Mouse (Mus musculus): ENCODE results near the gene Bicc1. TPM values are rescaled to one million over a fixed set of nuclear protein-coding genes. Genes with fewer than 3 reads are reported as not detected.

Gene Bicc1
- polyA plus RNA-seq, 1 experiment from 2014 or later: 13.7 TPM

DNA sequence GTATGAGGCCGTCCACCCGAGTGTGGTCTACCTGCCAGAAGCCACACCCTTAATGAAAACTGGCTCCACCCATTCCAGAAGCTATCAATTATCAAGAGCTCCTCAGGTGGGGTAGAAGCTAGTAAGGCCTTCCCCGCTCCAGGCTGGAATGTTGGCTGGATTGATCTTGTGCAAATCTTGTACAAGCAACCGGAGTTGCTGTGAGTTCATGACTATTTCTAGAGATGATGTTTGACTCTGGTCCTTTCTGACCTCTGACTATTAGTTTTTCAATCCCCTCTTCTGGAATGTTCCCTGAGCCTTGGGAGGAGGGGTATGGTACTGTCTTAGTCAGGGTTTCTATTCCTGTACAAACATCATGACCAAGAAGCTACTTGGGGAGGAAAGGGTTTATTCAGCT lies 157.3 kb downstream of the Bicc1 start:
- H3K27me3 ChIP-seq: no peaks in the 10 kb centered on the region
- no peak overlapping the region for H3K4me2 ChIP-seq (replicated peaks)
- H3K4me1 ChIP-seq: no peaks in the 10 kb centered on the region
- H3K9ac ChIP-seq: no peak overlapping the region
- H3K27ac ChIP-seq: no peak overlapping the region
- H3K9me3 ChIP-seq (replicated peaks): no peaks in the 10 kb centered on the region
- no peak for ATAC-seq (ENCODE audit: low FRiP score)
- H3K36me3 ChIP-seq: no peaks in the 10 kb centered on the region
- no peak overlapping the region for H3K4me3 ChIP-seq
- 92% methylated on average over 4 of the region's 4 CpGs for WGBS

DNA sequence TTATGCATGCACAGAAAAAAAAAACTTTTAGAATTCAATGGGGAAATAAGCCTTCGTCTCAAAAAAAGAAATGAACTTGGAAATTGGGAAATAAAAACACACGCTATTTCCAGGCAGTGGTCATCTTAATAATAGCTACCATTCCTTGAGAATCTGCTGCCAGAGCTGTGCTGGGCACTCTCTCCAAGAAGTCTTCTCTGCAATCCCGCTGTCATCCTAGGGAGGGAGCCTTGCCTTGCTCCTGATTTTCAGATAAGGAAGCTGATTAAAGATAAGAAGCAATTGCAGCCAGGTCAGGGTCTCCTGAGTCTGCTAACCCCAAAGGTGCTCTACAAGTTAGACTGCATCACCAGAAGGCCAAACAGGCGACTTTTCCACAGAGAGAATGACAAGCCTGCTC lies 161.4 kb downstream of the Bicc1 start:
- Histone ChIP-seq H3K27me3 (no peaks in the 10 kb centered on the region), H3K9ac (no peak overlapping the region), H3K36me3 (no peaks in the 10 kb centered on the region), H3K4me3 (no peak overlapping the region), H3K4me2 (replicated peaks) (no peak overlapping the region), H3K9me3 (replicated peaks) (no peaks in the 10 kb centered on the region), H3K27ac (no peak overlapping the region), H3K4me1 (peaks cover 2% of the 10 kb centered on the region; the same call in 1 of the 2 replicates)
- no peak for ATAC-seq (ENCODE audit: low FRiP score)
- 51% methylated on average over 4 of the region's 4 CpGs for WGBS

DNA sequence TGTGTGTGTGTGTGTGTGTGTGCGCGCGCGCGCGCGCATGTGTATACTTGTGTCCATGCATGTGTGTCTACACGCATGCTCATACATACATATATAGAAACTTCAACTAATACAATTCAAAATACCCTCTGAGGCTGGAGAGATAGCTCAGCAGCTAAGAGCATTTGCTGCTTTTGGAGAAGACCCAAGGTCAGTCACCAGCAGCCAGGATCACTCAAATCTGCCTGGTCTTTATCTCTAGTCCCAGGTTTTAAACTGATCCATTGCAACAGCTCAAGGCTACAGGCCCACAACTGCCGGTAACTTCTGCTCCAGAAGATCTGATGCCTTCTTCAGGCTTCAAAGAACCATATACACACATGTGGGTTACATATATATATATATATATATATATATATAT lies 163.4 kb downstream of the Bicc1 start:
- peaks cover 2% of the 10 kb centered on the region; the same call in 1 of the 2 replicates for H3K4me1 ChIP-seq
- H3K27me3 ChIP-seq: no peaks in the 10 kb centered on the region
- no peak for ATAC-seq (ENCODE audit: low FRiP score)
- 97% methylated on average over 9 of the region's 9 CpGs for WGBS
- H3K9ac ChIP-seq: no peak overlapping the region
- H3K36me3 ChIP-seq: no peaks in the 10 kb centered on the region
- H3K4me3 ChIP-seq: no peak overlapping the region
- no peaks in the 10 kb centered on the region for H3K9me3 ChIP-seq (replicated peaks)
- H3K27ac ChIP-seq: no peak overlapping the region
- H3K4me2 ChIP-seq (replicated peaks): no peak overlapping the region

DNA sequence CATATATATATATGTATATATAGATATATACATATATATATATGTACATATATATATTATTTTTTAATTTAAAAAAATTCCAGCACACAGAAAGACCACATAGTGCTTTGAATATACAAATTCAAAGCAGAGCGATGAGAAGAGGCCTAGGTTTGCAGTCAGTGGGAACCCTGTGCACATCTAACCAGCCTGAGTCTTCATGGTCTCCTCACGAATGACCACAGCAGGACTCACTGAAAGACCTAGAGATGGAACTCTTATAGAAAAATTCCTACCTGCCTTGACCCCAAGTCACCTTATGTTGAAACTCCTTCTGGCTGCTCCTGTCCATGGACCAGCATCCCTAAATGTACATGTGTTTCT lies 165.4 kb downstream of the Bicc1 start:
- H3K36me3 ChIP-seq: no peaks in the 10 kb centered on the region
- H3K4me2 ChIP-seq (replicated peaks): no peak overlapping the region
- peaks cover 2% of the 10 kb centered on the region; the same call in 1 of the 2 replicates for H3K4me1 ChIP-seq
- ATAC-seq (ENCODE audit: low FRiP score): no peak
- WGBS: 100% methylated on average over 2 of the region's 2 CpGs
- H3K9me3 ChIP-seq (replicated peaks): no peaks in the 10 kb centered on the region
- peak overlapping the region; percentile 55 for H3K27ac ChIP-seq
- no peaks in the 10 kb centered on the region for H3K27me3 ChIP-seq
- H3K4me3 ChIP-seq: no peak overlapping the region
- no peak overlapping the region for H3K9ac ChIP-seq

DNA sequence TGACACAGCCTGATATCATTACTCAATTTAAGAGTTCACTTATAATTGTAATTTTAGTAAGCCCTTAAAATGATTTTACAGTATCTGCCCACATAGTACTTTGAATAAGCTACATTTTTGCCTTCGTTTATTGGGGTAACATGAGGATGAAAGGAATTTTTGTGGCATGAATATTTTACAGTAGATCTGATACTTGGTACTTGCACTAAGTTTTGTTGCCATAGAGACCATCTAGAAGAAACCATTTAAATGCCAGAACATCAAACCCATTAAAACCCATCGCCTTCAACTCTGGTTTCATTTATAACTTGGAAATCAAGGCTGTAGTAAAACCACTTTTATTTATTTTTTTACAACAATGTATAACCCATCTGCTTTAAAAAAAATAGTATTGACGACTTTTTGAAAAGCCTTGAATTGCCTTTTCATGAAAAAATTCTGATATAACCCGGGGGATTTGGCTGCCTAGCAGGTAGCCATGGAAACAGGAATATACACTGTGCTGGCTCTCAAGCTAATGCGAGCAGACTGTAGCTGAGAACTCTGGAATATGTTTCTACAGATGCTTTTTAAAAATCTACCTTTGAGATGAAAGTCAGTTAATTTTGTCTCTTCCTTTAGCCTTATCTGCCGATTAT lies 165.9 kb downstream of the Bicc1 start:
- H3K9me3 ChIP-seq (replicated peaks): no peaks in the 10 kb centered on the region
- H3K27ac ChIP-seq: no peak overlapping the region
- H3K9ac ChIP-seq: no peak overlapping the region
- peaks cover 2% of the 10 kb centered on the region; the same call in 1 of the 2 replicates for H3K4me1 ChIP-seq
- H3K4me3 ChIP-seq: no peak overlapping the region
- H3K36me3 ChIP-seq: no peaks in the 10 kb centered on the region
- 67% methylated on average over 6 of the region's 6 CpGs for WGBS
- no peaks in the 10 kb centered on the region for H3K27me3 ChIP-seq
- ATAC-seq (ENCODE audit: low FRiP score): no peak
- no peak overlapping the region for H3K4me2 ChIP-seq (replicated peaks)

DNA sequence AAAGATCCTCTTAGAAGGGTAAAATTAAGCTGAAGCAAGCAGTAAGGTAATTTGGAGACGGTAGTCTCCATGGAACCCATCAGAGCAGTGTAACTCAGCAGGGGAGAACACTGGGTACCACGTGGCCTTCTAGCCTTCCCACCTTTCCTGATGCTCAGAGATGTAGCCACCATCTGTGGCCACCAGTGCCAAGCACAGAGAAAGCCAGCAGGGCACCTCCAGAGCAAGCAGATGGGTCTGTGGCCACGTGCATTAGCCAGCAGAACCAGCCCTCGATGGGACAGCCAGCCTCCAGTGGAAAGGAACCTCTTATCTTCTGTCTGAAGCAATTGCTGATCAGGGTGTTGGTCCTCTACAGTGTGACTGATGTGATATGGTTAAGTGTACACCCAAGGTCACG lies 172.1 kb downstream of the Bicc1 start:
- H3K4me1 ChIP-seq: no peaks in the 10 kb centered on the region
- no peaks in the 10 kb centered on the region for H3K27me3 ChIP-seq
- no peak overlapping the region for H3K4me3 ChIP-seq
- H3K9me3 ChIP-seq (replicated peaks): no peaks in the 10 kb centered on the region
- H3K36me3 ChIP-seq: no peaks in the 10 kb centered on the region
- ATAC-seq (ENCODE audit: low FRiP score): no peak
- 76% methylated on average over 5 of the region's 5 CpGs for WGBS
- no peak overlapping the region for H3K27ac ChIP-seq
- no peak overlapping the region for H3K4me2 ChIP-seq (replicated peaks)
- H3K9ac ChIP-seq: no peak overlapping the region

DNA sequence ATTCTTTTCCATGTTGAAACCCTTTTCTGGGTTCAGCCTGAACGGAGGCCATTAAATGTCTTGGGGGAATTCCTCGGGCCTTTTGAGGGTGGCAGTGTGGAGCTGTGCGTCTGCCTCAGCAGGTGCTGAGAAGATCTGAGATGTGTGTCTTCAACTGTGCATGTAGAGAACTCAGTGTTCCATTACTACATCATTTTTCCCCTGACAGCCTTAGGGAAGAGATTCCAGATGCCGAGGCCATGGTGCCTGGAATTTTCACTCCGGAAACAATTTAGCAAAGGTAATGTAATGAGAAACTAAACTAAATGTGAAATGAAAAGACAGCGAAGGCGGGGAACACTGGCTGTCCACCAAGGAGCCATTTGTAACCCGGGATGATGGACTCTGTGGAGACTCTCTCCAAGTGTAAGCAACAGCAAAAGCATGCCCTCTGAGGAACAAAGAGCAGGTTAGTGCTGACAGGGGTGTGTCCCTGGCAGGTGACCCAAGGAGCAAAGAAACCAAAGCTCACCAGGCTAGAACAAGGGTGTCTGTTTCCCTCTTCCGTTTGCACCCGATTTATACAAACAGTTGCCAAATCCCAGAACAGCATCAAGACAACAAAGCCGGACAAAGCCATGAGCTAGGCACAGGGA lies 176.3 kb downstream of the Bicc1 start:
- Histone ChIP-seq H3K9ac (no peak overlapping the region), H3K4me3 (no peak overlapping the region), H3K9me3 (replicated peaks) (no peaks in the 10 kb centered on the region), H3K27ac (no peak overlapping the region), H3K27me3 (no peaks in the 10 kb centered on the region), H3K4me2 (replicated peaks) (no peak overlapping the region), H3K4me1 (no peaks in the 10 kb centered on the region), H3K36me3 (no peaks in the 10 kb centered on the region)
- 78% methylated on average over 11 of the region's 11 CpGs for WGBS
- no peak for ATAC-seq (ENCODE audit: low FRiP score)

DNA sequence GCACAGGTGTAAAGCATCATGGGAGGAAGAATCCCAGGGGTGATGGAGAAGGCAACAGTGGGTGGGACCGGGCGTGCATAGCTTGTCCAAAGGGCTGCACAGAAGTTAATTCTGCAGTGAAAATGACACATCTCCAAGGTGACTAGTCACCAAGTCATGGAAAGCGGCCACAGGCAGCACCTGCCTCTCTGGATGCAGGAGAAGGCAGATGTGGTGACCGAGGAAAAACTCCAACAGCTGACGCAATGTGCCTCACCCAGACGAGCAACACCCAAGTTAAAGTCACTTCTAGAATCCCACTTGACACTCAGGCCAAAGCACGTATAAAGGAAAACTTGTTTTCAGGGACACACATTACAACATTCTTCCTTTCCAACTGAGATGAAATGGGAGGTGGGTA lies 177.3 kb downstream of the Bicc1 start:
- no peak for ATAC-seq (ENCODE audit: low FRiP score)
- Histone ChIP-seq H3K27me3 (no peaks in the 10 kb centered on the region), H3K9me3 (replicated peaks) (no peaks in the 10 kb centered on the region), H3K4me1 (no peaks in the 10 kb centered on the region), H3K4me3 (no peak overlapping the region), H3K4me2 (replicated peaks) (no peak overlapping the region), H3K27ac (no peak overlapping the region), H3K9ac (no peak overlapping the region), H3K36me3 (no peaks in the 10 kb centered on the region)
- 92% methylated on average over 7 of the region's 7 CpGs for WGBS

DNA sequence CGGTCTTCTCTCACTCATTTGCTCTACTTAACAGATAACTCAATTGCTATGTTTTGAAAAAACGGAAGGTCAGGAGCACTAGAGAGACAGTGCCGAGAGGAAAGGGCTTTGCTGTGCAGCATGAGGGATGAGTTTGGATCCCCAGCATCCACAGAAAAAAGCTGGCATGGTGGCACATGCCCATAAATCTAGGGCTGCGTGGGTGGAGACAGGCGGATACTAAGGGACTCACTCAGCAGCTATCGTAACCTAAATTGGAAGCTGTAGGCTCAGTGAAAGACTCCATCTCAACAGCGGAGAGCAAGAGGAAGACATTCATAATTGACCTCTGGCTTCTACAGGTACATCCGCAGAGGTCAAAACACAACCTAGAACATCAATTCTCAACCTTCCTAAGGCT lies 179.8 kb downstream of the Bicc1 start:
- no peaks in the 10 kb centered on the region for H3K27me3 ChIP-seq
- H3K27ac ChIP-seq: no peak overlapping the region
- no peak overlapping the region for H3K4me2 ChIP-seq (replicated peaks)
- H3K4me3 ChIP-seq: no peak overlapping the region
- 93% methylated on average over 8 of the region's 8 CpGs for WGBS
- H3K9me3 ChIP-seq (replicated peaks): no peaks in the 10 kb centered on the region
- H3K4me1 ChIP-seq: 0 out of 2 replicates have a peak, but pooled peaks cover 4% of the 10 kb centered on the region
- H3K9ac ChIP-seq: no peak overlapping the region
- no peaks in the 10 kb centered on the region for H3K36me3 ChIP-seq
- no peak for ATAC-seq (ENCODE audit: low FRiP score)

DNA sequence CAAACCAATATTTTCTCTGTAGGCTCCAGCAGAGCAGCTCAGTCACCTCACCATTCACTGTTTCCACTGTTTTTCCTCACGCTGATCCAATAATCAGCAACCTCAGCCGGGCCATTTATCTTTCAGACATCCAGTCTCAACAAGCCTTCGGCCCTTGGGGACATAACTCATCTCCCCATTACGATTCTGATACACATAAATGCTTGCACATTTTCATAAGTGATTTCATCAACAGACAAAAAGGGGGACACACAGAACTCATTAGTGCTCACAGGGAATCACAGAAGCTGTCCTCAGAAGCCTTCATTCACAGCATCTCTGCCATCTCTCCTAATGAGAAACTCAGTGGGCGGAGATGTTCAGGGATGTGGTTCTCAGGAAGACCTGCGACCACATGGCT lies 182.4 kb downstream of the Bicc1 start:
- 0 out of 2 replicates have a peak overlapping the region, but pooled peaks have one; percentile 52 for H3K27ac ChIP-seq
- 70% methylated on average over 6 of the region's 6 CpGs for WGBS
- no peak overlapping the region for H3K9ac ChIP-seq
- no peak overlapping the region for H3K4me2 ChIP-seq (replicated peaks)
- H3K4me1 ChIP-seq: 0 out of 2 replicates have a peak, but pooled peaks cover 4% of the 10 kb centered on the region
- H3K9me3 ChIP-seq (replicated peaks): no peaks in the 10 kb centered on the region
- ATAC-seq (ENCODE audit: low FRiP score): no peak
- H3K4me3 ChIP-seq: no peak overlapping the region
- H3K36me3 ChIP-seq: no peaks in the 10 kb centered on the region
- H3K27me3 ChIP-seq: no peaks in the 10 kb centered on the region

DNA sequence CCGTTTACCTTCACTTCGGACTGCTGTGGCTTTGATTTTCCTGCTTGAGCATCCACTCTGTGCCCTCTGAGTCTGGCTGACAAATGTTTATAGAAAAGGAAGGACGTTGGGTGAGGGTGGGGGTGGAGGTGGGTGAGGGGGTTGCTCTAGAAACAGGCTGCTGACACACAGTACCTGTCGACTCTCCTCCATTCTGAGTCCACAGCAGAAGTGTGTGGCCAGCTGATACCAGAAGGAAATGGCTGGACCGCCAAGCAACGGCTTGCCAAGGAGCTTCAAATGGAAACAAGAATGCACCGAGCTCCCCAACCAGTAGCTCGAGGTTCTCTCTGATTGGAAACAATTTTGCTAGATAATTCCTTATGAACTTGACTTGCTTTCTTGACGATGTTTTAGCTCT lies 182.9 kb downstream of the Bicc1 start:
- Histone ChIP-seq H3K27ac (peak overlapping the region; percentile 52), H3K36me3 (no peaks in the 10 kb centered on the region), H3K4me2 (replicated peaks) (no peak overlapping the region), H3K4me1 (0 out of 2 replicates have a peak, but pooled peaks cover 4% of the 10 kb centered on the region), H3K4me3 (no peak overlapping the region), H3K27me3 (no peaks in the 10 kb centered on the region), H3K9me3 (replicated peaks) (no peaks in the 10 kb centered on the region), H3K9ac (no peak overlapping the region)
- 78% methylated on average over 9 of the region's 9 CpGs for WGBS
- ATAC-seq (ENCODE audit: low FRiP score): no peak

DNA sequence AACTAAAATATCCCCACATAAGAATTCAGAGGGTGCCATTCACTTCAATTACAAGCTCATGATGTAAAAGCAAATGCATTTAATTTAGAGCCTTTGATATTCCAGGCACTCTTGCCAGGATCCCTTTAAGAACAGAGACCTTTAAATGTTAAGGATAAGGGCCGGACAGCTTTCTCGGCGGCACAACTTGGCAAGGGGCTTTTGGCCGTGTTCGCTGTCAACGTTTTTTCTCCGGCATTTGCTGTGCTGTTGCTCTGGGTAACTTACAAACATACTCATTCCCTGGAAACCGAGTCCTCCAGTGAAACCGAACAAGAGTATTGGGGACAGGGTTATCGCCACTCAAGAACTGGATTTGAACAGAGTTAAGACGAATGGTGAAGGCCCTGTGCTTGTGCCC lies 188.3 kb downstream of the Bicc1 start:
- ATAC-seq (ENCODE audit: low FRiP score): no peak
- no peak overlapping the region for H3K4me2 ChIP-seq (replicated peaks)
- H3K27ac ChIP-seq: no peak overlapping the region
- H3K4me3 ChIP-seq: no peak overlapping the region
- 92% methylated on average over 11 of the region's 11 CpGs for WGBS
- H3K9me3 ChIP-seq (replicated peaks): no peaks in the 10 kb centered on the region
- H3K9ac ChIP-seq: no peak overlapping the region
- no peaks in the 10 kb centered on the region for H3K27me3 ChIP-seq
- no peaks in the 10 kb centered on the region for H3K36me3 ChIP-seq
- H3K4me1 ChIP-seq: peaks cover 7% of the 10 kb centered on the region; the same call in 1 of the 2 replicates

Measured in hindbrain, embryonic 12.5 days (tissue).